Mouse (Mus musculus) thymus, adult 2 months (tissue): ENCODE data around the gene P4htm.

Source experiments
- CTCF ChIP-seq: fragments of 200-500 bp; IDR thresholded peaks from 2 replicates; pipeline ENCODE4 v1.5.1; 2012; ENCODE audit warnings: mild to moderate bottlenecking, control low read depth, low read length, moderate library complexity, borderline replicate concordance; ENCODE audit not compliant: control insufficient read depth, poor library complexity, insufficient read depth; ENCODE audit errors: extremely low read depth
- POLR2A ChIP-seq: fragments of 200-500 bp; IDR thresholded peaks from 2 replicates; pipeline ENCODE4 v1.6.1; 2012; ENCODE audit warnings: mild to moderate bottlenecking, low read length, control low read depth, moderate library complexity; ENCODE audit not compliant: control insufficient read depth, poor library complexity, insufficient read depth; ENCODE audit errors: extremely low read depth

GRCm38 (mm10) chr9:108633846-108634245 lies 36.4 kb upstream of the P4htm start:
- no peak for TF ChIP-seq CTCF
- no peak for TF ChIP-seq POLR2A
